Mouse (Mus musculus) monocyte, adult 2 months (primary cell): Measurements from ENCODE around the gene Fbxl18.

Source experiments
- DNase-seq, 2 experiments: peaks; one replicate each; pipeline ENCODE4 v3.0.0; 2022; ENCODE audit warnings: low spot score in 2 of 2, low read depth in 1 of 2

The Fbxl18 gene

GRCm38 (mm10) chr5:142824091-142824490, 71.1 kb downstream of the Fbxl18 start:
- DNase-seq: no peak

- peak in 1 of 2 experiments; percentile 30 for DNase-seq
These were observed 71.8 kb downstream of the Fbxl18 start for GRCm38 (mm10) chr5:142823096-142824062.

GRCm38 (mm10) chr5:142822286-142823095, 72.7 kb downstream of the Fbxl18 start:
- DNase-seq: no peak

GRCm38 (mm10) chr5:142821974-142822285, 73.3 kb downstream of the Fbxl18 start:
- DNase-seq: no peak

- DNase-seq: peak; percentile 59 to 65
These were observed 73.8 kb downstream of the Fbxl18 start for GRCm38 (mm10) chr5:142821266-142821973.

GRCm38 (mm10) chr5:142820276-142821265, 74.7 kb downstream of the Fbxl18 start:
- no peak for DNase-seq

GRCm38 (mm10) chr5:142819385-142820275, 75.6 kb downstream of the Fbxl18 start:
- no peak for DNase-seq

- DNase-seq: no peak
These were observed 76.5 kb downstream of the Fbxl18 start for GRCm38 (mm10) chr5:142818435-142819360.

GRCm38 (mm10) chr5:142817524-142818434, 77.4 kb downstream of the Fbxl18 start, which contains the start of gene Tnrc18:
Tnrc18 (minus strand) TSS chr5:142817662.
- peak; percentile 89 to 95 for DNase-seq
